Mouse (Mus musculus) CH12.LX (cell line): ENCODE measurements at regions not wholly inside any gene's neighbourhood (a gene's known extent, or its start where the extent isn't known, plus 50 kb on each side); places are given as distances from the start of the nearest gene placed in this dataset.

Experiments used
- CTCF ChIP-seq, 2 experiments: IDR thresholded peaks in 1 of 2; conservative IDR thresholded peaks in 1 of 2; 2 replicates each; pipeline ENCODE4 v1.5.1; 2011 to 2012; ENCODE audit warnings: low read depth in 2 of 2, low read length in 2 of 2, improper control_type of control experiment in 1 of 2, inconsistent platforms in 1 of 2, mild to moderate bottlenecking in 1 of 2, moderate library complexity in 1 of 2
- EP300 ChIP-seq: IDR thresholded peaks from 2 replicates; pipeline ENCODE4 v1.6.1; 2011; ENCODE audit warnings: low read length, improper control_type of control experiment
- JUND ChIP-seq: conservative IDR thresholded peaks from 2 replicates; pipeline ENCODE4 v1.6.1; 2011; ENCODE audit warnings: low read depth, low read length, improper control_type of control experiment
- MAZ ChIP-seq: IDR thresholded peaks from 2 replicates; pipeline ENCODE4 v1.6.1; 2012; ENCODE audit warnings: low read depth, mild to moderate bottlenecking, inconsistent platforms, low read length, improper control_type of control experiment, moderate library complexity
- MYC ChIP-seq: IDR thresholded peaks from 2 replicates; pipeline ENCODE4 v1.6.1; 2011; ENCODE audit warnings: low read depth, mild to moderate bottlenecking, improper control_type of control experiment, low read length
- RAD21 ChIP-seq: IDR thresholded peaks from 2 replicates; pipeline ENCODE4 v1.6.1; 2011; ENCODE audit warnings: low read depth, mild to moderate bottlenecking, low read length, improper control_type of control experiment, moderate library complexity
- RCOR1 ChIP-seq: conservative IDR thresholded peaks from 2 replicates; pipeline ENCODE4 v1.6.1; 2012; ENCODE audit warnings: low read depth, mild to moderate bottlenecking, inconsistent platforms, low read length, improper control_type of control experiment
- UBTF ChIP-seq: IDR thresholded peaks from 2 replicates; pipeline ENCODE4 v1.6.1; 2012; ENCODE audit warnings: low read depth, mild to moderate bottlenecking, inconsistent platforms, low read length, improper control_type of control experiment, moderate library complexity

GRCm38 (mm10) chr13:90420966-90421365 lies 331.6 kb upstream of the Xrcc4 start:
- TF ChIP-seq MAZ = no peak
- TF ChIP-seq RCOR1 = no peak
- TF ChIP-seq CTCF (conservative IDR thresholded peaks at IDR 0.05 in 1 of 2, IDR thresholded peaks at IDR 0.05 in 1 of 2; ENCODE audit: low read depth in 2 of 2, low read length in 2 of 2) = no peak
- no peak for TF ChIP-seq UBTF
- no peak for TF ChIP-seq EP300
- no peak for TF ChIP-seq RAD21
- no peak for TF ChIP-seq JUND
- TF ChIP-seq MYC = no peak
